Mouse (Mus musculus): ENCODE results near the gene 1520401A03Rik.

1520401A03Rik gene

DNA sequence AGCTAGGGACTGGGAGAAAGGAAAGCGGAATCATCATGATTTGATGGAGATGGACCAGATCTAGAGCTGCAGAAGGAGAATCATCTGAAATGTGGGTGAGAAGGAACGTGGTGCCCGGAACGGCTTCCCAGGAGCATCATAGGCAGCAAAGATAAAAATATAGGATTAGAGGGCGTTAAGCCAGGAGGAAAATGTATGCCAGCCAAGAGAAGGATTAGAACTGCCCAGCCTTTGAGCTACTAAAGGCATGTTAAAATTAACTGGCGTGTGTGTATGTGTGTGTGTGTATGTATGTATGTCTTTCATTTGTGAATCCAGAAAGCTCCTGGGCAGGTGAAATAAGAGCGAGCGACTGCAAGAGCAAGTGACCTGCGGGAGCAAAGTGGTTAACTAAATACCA is 19.3 kb downstream of the 1520401A03Rik start:
- DNase-seq (ENCODE audit: low spot score in 2 of 2): no peak

DNA sequence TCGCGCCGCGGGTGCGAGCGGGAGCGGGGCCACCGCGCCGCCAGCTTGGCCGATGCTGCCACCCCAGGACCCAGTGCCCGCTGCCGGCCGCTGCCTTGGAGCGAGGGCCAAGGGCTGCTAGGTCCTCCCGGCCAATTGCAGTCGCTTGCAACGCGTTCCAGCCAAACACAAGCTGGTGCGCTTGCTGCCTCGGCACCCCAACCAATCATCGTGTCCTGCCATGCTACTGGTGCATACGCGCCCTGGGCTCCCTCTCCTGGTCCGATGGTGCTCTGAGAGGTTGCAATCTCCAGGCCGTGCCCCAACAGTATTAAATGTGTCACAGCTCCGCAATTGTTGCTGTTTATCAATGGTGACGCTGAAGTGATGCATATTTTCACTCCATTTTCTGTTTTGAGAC is 22.5 kb downstream of the 1520401A03Rik start:
- DNase-seq (ENCODE audit: low spot score in 2 of 2): peak; percentile 75 to 91

DNA sequence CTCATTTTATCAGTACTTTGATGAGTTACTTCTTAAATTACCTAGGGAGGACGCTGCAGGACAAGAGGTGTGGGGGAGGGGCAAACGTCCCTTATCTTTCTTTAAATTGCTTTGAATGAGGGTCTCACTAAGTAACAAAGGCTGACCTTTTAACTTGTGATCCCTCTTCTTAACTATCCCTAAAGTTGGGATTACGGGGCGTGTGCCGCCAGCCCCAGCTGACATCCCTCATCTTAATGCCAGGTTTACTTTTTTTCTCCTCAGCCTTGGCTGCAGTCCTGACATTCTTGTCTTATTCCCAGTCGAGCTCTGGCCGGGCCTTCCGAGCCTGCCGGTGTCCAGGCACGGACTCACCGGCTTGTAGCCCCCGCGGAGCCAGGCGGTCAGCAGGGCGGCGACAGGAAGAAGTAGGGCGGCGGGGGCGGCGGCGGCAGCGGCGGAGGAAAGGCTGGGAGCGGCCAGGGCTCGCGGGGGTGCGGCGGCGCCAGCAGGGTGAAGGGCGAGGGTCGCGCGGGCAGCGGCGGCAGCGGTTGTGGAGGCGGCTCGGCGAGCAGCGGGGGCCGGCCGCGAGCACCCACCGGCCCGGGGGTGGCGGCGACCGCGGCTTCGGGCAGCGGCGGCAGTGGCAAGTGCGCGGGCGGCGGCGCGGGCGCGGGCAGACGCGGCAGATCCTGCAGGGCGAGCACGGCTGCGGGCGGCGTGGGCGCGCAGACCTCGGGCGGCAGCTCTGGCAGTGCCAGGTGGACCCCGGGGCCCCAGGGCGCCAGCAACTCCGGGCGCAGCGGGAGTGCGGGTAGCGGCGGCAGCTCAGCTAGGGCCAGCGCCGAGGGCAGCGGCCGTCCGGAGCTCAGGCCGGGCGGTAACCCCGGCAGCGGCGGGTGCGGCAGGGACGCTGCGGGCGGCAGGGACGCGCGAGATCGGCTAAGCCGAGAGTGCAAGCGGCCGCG is 23.2 kb downstream of the 1520401A03Rik start:
- peak; percentile 30 to 38 for DNase-seq (ENCODE audit: low spot score in 2 of 2)

- no peak for DNase-seq (ENCODE audit: low spot score in 2 of 2)
Measured at GRCm38 (mm10) chr17:23695801-23696200, 26.8 kb downstream of the 1520401A03Rik start.

DNA sequence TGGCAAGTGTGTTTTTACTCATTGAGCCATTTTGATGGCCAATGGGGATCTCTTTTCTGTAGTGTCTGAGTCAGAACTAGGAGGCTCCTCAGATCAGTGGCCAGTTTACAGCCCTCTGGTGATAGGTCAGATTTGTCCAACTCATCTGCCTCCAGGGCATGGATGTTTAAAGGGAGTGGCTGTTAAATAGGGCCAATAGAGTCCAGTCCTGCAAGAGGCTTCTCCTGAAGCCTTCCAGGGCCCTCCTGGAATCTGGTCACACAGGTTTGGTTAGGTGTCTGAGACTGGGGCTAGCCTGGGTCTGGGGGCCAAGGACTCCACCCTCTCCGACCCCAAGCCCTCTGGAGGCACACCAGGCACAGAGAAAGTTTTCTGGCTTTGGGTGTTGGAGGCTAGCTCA is 28.1 kb downstream of the 1520401A03Rik start:
- DNase-seq (ENCODE audit: low spot score in 2 of 2): no peak

GRCm38 (mm10) chr17:23683856-23684672 is 38.5 kb downstream of the 1520401A03Rik start, which contains the start of gene Cldn9:
TSS of gene Cldn9 (minus strand) at chr17:23684026.
- no peak for DNase-seq (ENCODE audit: low spot score in 2 of 2)

DNA sequence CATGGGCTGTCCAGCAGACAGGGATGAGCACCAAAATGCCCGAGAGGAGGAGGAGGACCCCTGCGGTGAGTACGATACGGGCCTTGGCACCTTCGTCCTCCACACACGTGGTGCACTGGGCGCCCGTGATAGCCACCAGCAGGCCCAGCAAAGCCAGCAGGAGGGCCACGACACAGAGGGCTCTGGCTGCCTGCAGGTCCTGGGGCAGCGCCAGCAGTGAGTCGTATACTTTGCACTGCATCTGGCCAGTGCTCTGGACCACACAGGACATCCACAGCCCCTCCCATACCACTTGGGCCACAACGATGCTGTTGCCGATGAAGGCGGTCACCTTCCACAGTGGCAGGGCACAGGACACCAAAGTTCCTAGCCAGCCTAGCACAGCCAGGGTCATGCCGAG is 39.4 kb downstream of the 1520401A03Rik start:
- DNase-seq (ENCODE audit: low spot score in 2 of 2): no peak

DNA sequence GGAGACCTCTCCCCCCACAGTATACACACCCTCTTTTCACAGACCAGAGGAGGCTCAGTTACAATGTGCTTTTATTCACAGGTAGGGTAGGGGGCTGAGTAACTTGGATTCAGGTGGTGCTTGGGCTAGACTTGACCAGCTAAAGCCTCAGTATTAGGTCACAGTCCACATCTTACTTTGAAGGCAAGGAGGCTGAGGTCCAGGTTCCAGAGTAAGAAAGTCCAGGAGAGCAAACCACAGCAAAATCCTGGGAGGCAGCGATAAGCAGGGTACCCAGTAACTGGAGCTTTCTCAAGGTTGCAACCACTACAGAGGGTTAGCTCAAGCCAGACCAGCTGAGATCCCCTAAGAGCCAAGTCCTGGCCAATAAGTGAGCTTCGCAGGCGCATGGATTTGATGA is 40.1 kb downstream of the 1520401A03Rik start:
- no peak for DNase-seq (ENCODE audit: low spot score in 2 of 2)

DNA sequence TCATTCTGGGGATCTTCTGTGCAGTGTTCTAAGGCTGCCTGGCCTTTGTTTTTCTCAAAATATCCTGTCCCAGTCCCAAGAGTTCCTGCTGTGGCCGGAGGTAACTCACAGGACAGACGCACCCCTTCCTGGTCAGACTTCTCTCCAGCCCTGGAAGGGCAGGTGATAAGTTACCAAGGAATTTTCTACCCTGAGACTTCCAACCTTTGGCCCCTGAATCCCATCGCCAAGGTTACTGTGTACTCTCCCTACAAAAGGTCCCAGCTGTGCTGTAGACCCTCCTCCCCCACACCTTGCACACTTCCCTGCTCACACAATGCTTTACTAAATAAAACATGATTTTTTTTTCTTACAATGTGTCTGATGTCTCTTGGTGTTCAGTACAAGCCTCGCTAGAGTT is 40.5 kb downstream of the 1520401A03Rik start:
- DNase-seq (ENCODE audit: low spot score in 2 of 2): no peak

GRCm38 (mm10) chr17:23681086-23681485 is 41.5 kb downstream of the 1520401A03Rik start:
- DNase-seq (ENCODE audit: low spot score in 2 of 2): peak in 1 of 2 experiments; percentile 11

GRCm38 (mm10) chr17:23680336-23680735 is 42.2 kb downstream of the 1520401A03Rik start:
- DNase-seq (ENCODE audit: low spot score in 2 of 2): no peak

- DNase-seq (ENCODE audit: low spot score in 2 of 2): no peak
Measured at GRCm38 (mm10) chr17:23679127-23679835, 43.3 kb downstream of the 1520401A03Rik start, which contains the start of gene Cldn6. TSS of gene Cldn6 (plus strand) at chr17:23679249.

DNA sequence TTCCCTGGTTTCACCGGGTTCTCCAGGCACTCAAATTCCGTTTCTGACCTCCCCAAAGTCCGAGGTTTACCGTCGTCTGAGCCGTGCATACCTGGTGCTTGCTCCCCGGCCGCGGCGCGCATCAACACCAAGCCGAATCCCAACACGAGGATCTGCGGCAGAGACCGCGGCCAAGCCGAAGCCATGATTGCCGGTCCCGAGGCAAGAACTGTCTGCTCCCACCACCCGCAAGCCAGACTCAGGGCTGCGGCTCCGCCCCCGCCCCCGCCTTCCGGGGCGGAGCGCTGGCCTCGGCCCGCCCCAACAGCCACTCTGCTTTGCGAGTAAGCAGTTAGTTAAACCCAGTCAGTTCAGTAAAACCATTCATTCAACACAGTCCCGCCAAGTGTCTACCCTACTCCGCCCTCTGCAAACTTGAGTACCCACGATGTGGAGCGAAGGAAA is 45.3 kb downstream of the 1520401A03Rik start, which contains the start of gene Tnfrsf12a:
TSS of gene Tnfrsf12a (minus strand) at position 233 of the 444 bp plus-strand sequence.
- DNase-seq (ENCODE audit: low spot score in 2 of 2): peak; percentile 81 to 87

DNA sequence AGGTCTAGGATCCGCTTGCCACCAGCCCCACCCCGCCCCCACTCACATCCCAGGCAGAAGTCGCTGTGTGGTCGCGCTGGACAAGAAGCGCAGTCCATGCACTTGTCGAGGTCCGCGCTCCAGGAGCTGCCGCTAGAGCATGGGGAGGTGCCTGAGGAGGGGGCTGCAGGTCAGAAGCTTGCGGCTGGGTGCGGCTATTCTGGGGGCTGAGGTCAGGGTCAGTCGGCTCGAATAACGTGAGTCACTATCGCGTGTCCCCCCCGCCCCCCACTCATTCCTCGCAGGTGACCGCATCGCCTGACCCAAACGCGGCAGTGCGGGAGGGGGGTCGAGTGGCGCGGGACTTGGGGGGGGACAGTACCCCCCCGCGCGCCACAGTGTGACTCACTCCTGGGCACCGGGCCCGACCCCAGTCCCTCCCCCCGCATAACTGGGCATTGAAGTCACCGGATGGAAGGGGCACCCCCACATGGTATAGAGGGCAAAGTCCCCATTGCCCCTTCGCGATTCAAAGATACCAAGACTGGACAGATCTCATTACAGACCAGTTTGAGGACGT is 46.0 kb downstream of the 1520401A03Rik start:
- peak in 1 of 2 experiments; percentile 37 for DNase-seq (ENCODE audit: low spot score in 2 of 2)

- peak; percentile 75 for DNase-seq (ENCODE audit: low spot score in 2 of 2)
Measured at GRCm38 (mm10) chr17:23675564-23676281, 46.9 kb downstream of the 1520401A03Rik start.

GRCm38 (mm10) chr17:23675127-23675526 is 47.5 kb downstream of the 1520401A03Rik start:
- peak; percentile 69 to 78 for DNase-seq (ENCODE audit: low spot score in 2 of 2)

- peak in 1 of 2 experiments; percentile 7 for DNase-seq (ENCODE audit: low spot score in 2 of 2)
Measured at GRCm38 (mm10) chr17:23674271-23674952, 48.2 kb downstream of the 1520401A03Rik start.

DNA sequence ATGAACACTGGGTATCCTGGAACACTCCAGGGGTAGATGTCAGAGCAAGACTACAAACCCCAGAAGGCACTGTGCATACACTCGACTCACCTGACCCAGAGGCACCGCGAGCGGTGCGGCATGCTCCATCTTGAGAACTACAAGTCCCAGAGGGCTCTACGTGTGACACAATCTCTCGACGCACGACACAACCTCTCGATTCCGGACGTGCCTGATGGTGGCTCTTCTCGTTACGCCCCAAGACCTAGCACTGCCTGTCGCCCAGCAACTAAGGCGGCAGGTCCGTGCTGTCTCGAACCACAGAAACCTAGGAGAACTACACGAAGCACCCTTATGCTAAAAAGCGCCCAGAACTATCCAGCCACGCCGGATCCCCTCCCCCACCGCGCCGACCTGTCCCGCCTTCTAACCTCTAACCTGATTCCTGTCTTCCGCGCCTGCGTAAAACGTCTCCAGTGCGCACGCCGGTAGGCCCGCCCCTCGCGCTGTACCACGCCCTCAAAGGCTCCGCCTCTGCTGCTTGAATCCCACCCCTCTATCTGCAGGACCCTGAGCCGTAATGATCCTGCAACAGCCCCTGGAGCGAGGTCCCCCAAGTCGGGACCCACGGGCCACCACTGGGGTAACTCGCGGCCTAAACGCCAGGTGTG is 49.0 kb downstream of the 1520401A03Rik start, which contains the start of the genes Hcfc1r1 and Thoc6:
TSS of gene Hcfc1r1 (plus strand) at position 173 of the 650 bp plus-strand sequence.
TSS of gene Thoc6 (minus strand) at position 459 of the 650 bp plus-strand sequence.
- peak; percentile 86 to 90 for DNase-seq (ENCODE audit: low spot score in 2 of 2)

DNA sequence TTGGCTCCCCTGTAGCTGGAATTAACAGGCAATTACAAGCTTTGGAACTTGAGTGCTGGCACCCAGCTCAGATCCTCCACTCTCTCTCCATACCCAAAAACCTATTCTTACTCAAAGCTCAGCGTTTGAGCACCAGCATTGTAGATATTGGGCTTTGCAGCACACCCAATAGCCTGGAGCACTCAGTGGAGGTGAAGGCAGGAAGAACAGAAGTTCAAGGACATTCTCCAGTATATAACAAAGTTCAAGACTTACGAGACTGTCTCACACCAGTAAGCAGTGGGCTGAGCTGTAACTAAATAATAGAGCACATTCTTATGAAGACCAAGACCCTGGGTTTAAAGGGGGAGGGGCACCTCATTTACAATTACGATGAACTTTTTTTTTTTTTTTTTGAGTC is 49.8 kb downstream of the 1520401A03Rik start:
- DNase-seq (ENCODE audit: low spot score in 2 of 2): no peak

Data from urinary bladder, postnatal 36 days (tissue).